Mouse (Mus musculus): ENCODE results near the gene Ripk4. TPM values are rescaled to one million over a fixed set of nuclear protein-coding genes. Genes with fewer than 3 reads are reported as not detected.
A peak's percentile ranks its signal among the peaks of the same experiment; 100 is the strongest.

Gene Ripk4
- polyA plus RNA-seq, 1 experiment = 24.0 TPM

GRCm38 (mm10) chr16:97701871-97702270, 61.7 kb downstream of the Ripk4 start:
- Histone ChIP-seq H3K9ac (ENCODE audit: low read depth, poor library complexity, severe bottlenecking) (no peak overlapping the region), H3K4me3 (ENCODE audit: low read depth, low read length) (no peak overlapping the region), H3K9me3 (replicated peaks; ENCODE audit: control insufficient read depth, insufficient read depth, low read length, poor library complexity, severe bottlenecking) (no peaks in the 10 kb centered on the region), H3K27me3 (ENCODE audit: control insufficient read depth, insufficient read depth, low read length, poor library complexity, severe bottlenecking) (no peaks in the 10 kb centered on the region), H3K27ac (ENCODE audit: insufficient read depth, low read length) (no peak overlapping the region), H3K4me1 (ENCODE audit: control insufficient read depth, insufficient read depth, low read length) (no peaks in the 10 kb centered on the region), H3K36me3 (ENCODE audit: control insufficient read depth, insufficient read depth, low read length, poor library complexity, severe bottlenecking) (no peaks in the 10 kb centered on the region)
- TF ChIP-seq EP300 (IDR thresholded peaks at IDR 0.05; ENCODE audit: insufficient read depth, low read depth, low read length) (no peak), CTCF (IDR thresholded peaks at IDR 0.05; ENCODE audit: low read depth, low read length) (no peak)

GRCm38 (mm10) chr16:97697769-97698168, 65.8 kb downstream of the Ripk4 start:
- Histone ChIP-seq H3K27ac (ENCODE audit: insufficient read depth, low read length) (no peak overlapping the region), H3K9me3 (replicated peaks; ENCODE audit: control insufficient read depth, insufficient read depth, low read length, poor library complexity, severe bottlenecking) (no peaks in the 10 kb centered on the region), H3K4me3 (ENCODE audit: low read depth, low read length) (no peak overlapping the region), H3K9ac (ENCODE audit: low read depth, poor library complexity, severe bottlenecking) (no peak overlapping the region), H3K4me1 (ENCODE audit: control insufficient read depth, insufficient read depth, low read length) (no peaks in the 10 kb centered on the region), H3K36me3 (ENCODE audit: control insufficient read depth, insufficient read depth, low read length, poor library complexity, severe bottlenecking) (no peaks in the 10 kb centered on the region), H3K27me3 (ENCODE audit: control insufficient read depth, insufficient read depth, low read length, poor library complexity, severe bottlenecking) (no peaks in the 10 kb centered on the region)
- TF ChIP-seq CTCF (IDR thresholded peaks at IDR 0.05; ENCODE audit: low read depth, low read length) (peak; percentile 63), EP300 (IDR thresholded peaks at IDR 0.05; ENCODE audit: insufficient read depth, low read depth, low read length) (no peak)

- no peaks in the 10 kb centered on the region for H3K36me3 ChIP-seq (ENCODE audit: control insufficient read depth, insufficient read depth, low read length, poor library complexity, severe bottlenecking)
- no peak overlapping the region for H3K4me3 ChIP-seq (ENCODE audit: low read depth, low read length)
- no peak overlapping the region for H3K9ac ChIP-seq (ENCODE audit: low read depth, poor library complexity, severe bottlenecking)
- no peak overlapping the region for H3K27ac ChIP-seq (ENCODE audit: insufficient read depth, low read length)
- H3K9me3 ChIP-seq (replicated peaks; ENCODE audit: control insufficient read depth, insufficient read depth, low read length, poor library complexity, severe bottlenecking) = no peaks in the 10 kb centered on the region
- no peak for TF ChIP-seq CTCF (IDR thresholded peaks at IDR 0.05; ENCODE audit: low read depth, low read length)
- no peak for TF ChIP-seq EP300 (IDR thresholded peaks at IDR 0.05; ENCODE audit: insufficient read depth, low read depth, low read length)
- TF ChIP-seq POLR2A (IDR thresholded peaks at IDR 0.05; ENCODE audit: insufficient read depth, low read length) = no peak
- no peaks in the 10 kb centered on the region for H3K4me1 ChIP-seq (ENCODE audit: control insufficient read depth, insufficient read depth, low read length)
- H3K27me3 ChIP-seq (ENCODE audit: control insufficient read depth, insufficient read depth, low read length, poor library complexity, severe bottlenecking) = no peaks in the 10 kb centered on the region
These were observed 67.9 kb downstream of the Ripk4 start for GRCm38 (mm10) chr16:97695709-97696108.

Other genes with a start within 250 kb of the Ripk4 start
- gene Fam3b, start 249.0 kb downstream of the Ripk4 start, polyA plus RNA-seq (2011; ENCODE audit: insufficient read depth, insufficient read length, low read depth, missing spikeins) = not detected in 2 replicates
- gene Tmprss2, start 152.6 kb downstream of the Ripk4 start, polyA plus RNA-seq (2011; ENCODE audit: insufficient read depth, insufficient read length, low read depth, missing spikeins) = 11.5 and 12.3 TPM in 2 replicates
- 15.4 and 19.9 TPM in 2 replicates for gene Prdm15, start 88.1 kb upstream of the Ripk4 start, polyA plus RNA-seq (2011; ENCODE audit: insufficient read depth, insufficient read length, low read depth, missing spikeins)
- 14.7 and 15.6 TPM in 2 replicates for gene C2cd2, start 198.8 kb upstream of the Ripk4 start, polyA plus RNA-seq (2011; ENCODE audit: insufficient read depth, insufficient read length, low read depth, missing spikeins)
- gene Zbtb21, start 198.8 kb upstream of the Ripk4 start, polyA plus RNA-seq (2011; ENCODE audit: insufficient read depth, insufficient read length, low read depth, missing spikeins) = 28.6 and 34.8 TPM in 2 replicates
- gene B230307C23Rik, start 233.5 kb upstream of the Ripk4 start, polyA plus RNA-seq (2011; ENCODE audit: insufficient read depth, insufficient read length, low read depth, missing spikeins) = 28.1 and 28.4 TPM in 2 replicates

Data from ES-Bruce4 (cell line).